Mouse (Mus musculus) stomach, postnatal 0 days (tissue): ENCODE data around the gene BC034090.

ENCODE experiments used
- CTCF ChIP-seq: IDR thresholded peaks from 2 replicates; pipeline ENCODE4 v1.5.1; 2016; ENCODE audit warnings: antibody characterized with exemption, low read depth, mild to moderate bottlenecking, moderate library complexity
- EP300 ChIP-seq: optimal IDR thresholded peaks from 2 replicates; pipeline ENCODE3; 2016; ENCODE audit warnings: antibody characterized with exemption

- no peak for TF ChIP-seq EP300
- TF ChIP-seq CTCF: no peak
Observed at GRCm38 (mm10) chr1:155223036-155223435, 21.2 kb downstream of the BC034090 start.
